Mouse (Mus musculus) limb, embryonic 14.5 days (tissue): ENCODE results near the gene Nr0b2. TPM values are rescaled to one million over a fixed set of nuclear protein-coding genes. Genes with fewer than 3 reads are reported as not detected.
A peak's percentile ranks its signal among the peaks of the same experiment; 100 is the strongest.

ENCODE experiments used
- ATAC-seq: fragments of 200-750 bp; cut with Nextera tagmentation; 2 replicates; pipeline ENCODE4 v1.8.0; 2017; ENCODE audit warnings: low read depth, moderate number of reproducible peaks, moderate TSS enrichment; ENCODE audit not compliant: low FRiP score
- DNase-seq: peaks from one replicate; pipeline ENCODE4 v3.0.0-alpha.2; 2015; ENCODE audit warnings: low spot score
- H3K27ac ChIP-seq: fragments of 300-500 bp; sonication (generic); replicated peaks from 2 replicates; pipeline ENCODE4 v1.5.1; 2014; ENCODE audit warnings: low read depth, mild to moderate bottlenecking, low read length, moderate library complexity, mixed read lengths
- H3K27me3 ChIP-seq: fragments of 300-500 bp; sonication (generic); 2 replicates; pipeline ENCODE4 v1.6.1; 2014; ENCODE audit warnings: low read length, mixed read lengths; ENCODE audit not compliant: control insufficient read depth, insufficient read depth
- H3K36me3 ChIP-seq: fragments of 300-500 bp; sonication (generic); 2 replicates; pipeline ENCODE4 v1.6.1; 2014; ENCODE audit warnings: mild to moderate bottlenecking, low read length, moderate library complexity, mixed read lengths; ENCODE audit not compliant: control insufficient read depth, insufficient read depth
- H3K4me1 ChIP-seq: fragments of 300-500 bp; sonication (generic); 2 replicates; pipeline ENCODE4 v1.6.1; 2014; ENCODE audit warnings: antibody characterized with exemption, low read length, mixed read lengths; ENCODE audit not compliant: control insufficient read depth, insufficient read depth
- H3K4me2 ChIP-seq: fragments of 300-500 bp; sonication (generic); replicated peaks from 2 replicates; pipeline ENCODE4 v1.6.1; 2014; ENCODE audit warnings: low read depth, mild to moderate bottlenecking, low read length, moderate library complexity; ENCODE audit not compliant: severe bottlenecking
- H3K4me3 ChIP-seq: fragments of 300-500 bp; sonication (generic); replicated peaks from 2 replicates; pipeline ENCODE4 v1.5.1; 2014; ENCODE audit warnings: low read length
- H3K9ac ChIP-seq: fragments of 300-500 bp; sonication (generic); 2 replicates; pipeline ENCODE4 v1.6.1; 2014; ENCODE audit warnings: mild to moderate bottlenecking, low read depth, low read length, moderate library complexity; ENCODE audit not compliant: severe bottlenecking
- H3K9me3 ChIP-seq: fragments of 300-500 bp; sonication (generic); 2 replicates; pipeline ENCODE4 v1.6.1; 2016; ENCODE audit warnings: low read length; ENCODE audit not compliant: control insufficient read depth
- POLR2A ChIP-seq: fragments of 200-500 bp; IDR thresholded peaks from 2 replicates; pipeline ENCODE4 v1.8.0; 2012; ENCODE audit warnings: inconsistent platforms, mild to moderate bottlenecking, moderate library complexity, borderline replicate concordance; ENCODE audit not compliant: insufficient read depth, insufficient read length; ENCODE audit errors: extremely low read depth
- WGBS: fragments of 180-500 bp; shearing (Covaris S2); extraction: QIAGEN DNeasy Blood & Tissue Kit; methylation state at CpG from one replicate; pipeline ENCODE4 v1.1.7; 2014; 5-methylcytosine and 5-hydroxymethylcytosine counted together
- polyA plus RNA-seq, 2 experiments: library from polyadenylated mRNA; depleted of rRNA in 1 of 2; stranded (reverse) in 1 of 2; unstranded in 1 of 2; fragments of >200 nt; fragmentation: Nextera tagmentation in 1 of 2; extraction: Ambion mirVana in 1 of 2; gene quantifications; 2 replicates each; pipeline versions ENCODE4 v1.2.1 to v1.2.3; 2012 to 2014

Nr0b2 gene
- polyA plus RNA-seq, 2 experiments = 0.05 to 0.17 TPM

GRCm38 (mm10) chr4:133563123-133563571 is 10.0 kb downstream of the Nr0b2 start:
- Histone ChIP-seq H3K4me2 (no peak overlapping the region), H3K9ac (no peak overlapping the region), H3K36me3 (no peaks in the 10 kb centered on the region), H3K4me1 (no peaks in the 10 kb centered on the region), H3K9me3 (no peaks in the 10 kb centered on the region), H3K27ac (no peak overlapping the region), H3K4me3 (no peak overlapping the region), H3K27me3 (no peaks in the 10 kb centered on the region)
- no peak for ATAC-seq
- DNase-seq = no peak
- 73% methylated on average over 11 of the region's 11 CpGs for WGBS
- TF ChIP-seq POLR2A = no peak

GRCm38 (mm10) chr4:133567251-133567650 is 14.1 kb downstream of the Nr0b2 start:
- Histone ChIP-seq H3K4me3 (no peak overlapping the region), H3K27me3 (no peaks in the 10 kb centered on the region), H3K36me3 (no peaks in the 10 kb centered on the region), H3K4me2 (no peak overlapping the region), H3K9ac (no peak overlapping the region), H3K4me1 (no peaks in the 10 kb centered on the region), H3K27ac (no peak overlapping the region), H3K9me3 (no peaks in the 10 kb centered on the region)
- ATAC-seq = no peak
- no peak for TF ChIP-seq POLR2A
- no peak for DNase-seq
- WGBS = 16% methylated on average over 8 of the region's 8 CpGs

GRCm38 (mm10) chr4:133569291-133570065 is 16.3 kb downstream of the Nr0b2 start:
- ATAC-seq = no peak
- TF ChIP-seq POLR2A = no peak
- 80% methylated on average over 10 of the region's 10 CpGs for WGBS
- no peak overlapping the region for H3K4me3 ChIP-seq
- H3K4me1 ChIP-seq = no peaks in the 10 kb centered on the region
- no peak for DNase-seq
- H3K27me3 ChIP-seq = no peaks in the 10 kb centered on the region
- H3K4me2 ChIP-seq = no peak overlapping the region
- no peaks in the 10 kb centered on the region for H3K9me3 ChIP-seq
- H3K9ac ChIP-seq = no peak overlapping the region
- H3K36me3 ChIP-seq = no peaks in the 10 kb centered on the region
- no peak overlapping the region for H3K27ac ChIP-seq

- Histone ChIP-seq H3K4me1 (no peaks in the 10 kb centered on the region), H3K9ac (no peak overlapping the region), H3K9me3 (no peaks in the 10 kb centered on the region), H3K4me3 (no peak overlapping the region), H3K36me3 (no peaks in the 10 kb centered on the region), H3K27ac (no peak overlapping the region), H3K27me3 (no peaks in the 10 kb centered on the region), H3K4me2 (no peak overlapping the region)
- ATAC-seq (no peak), DNase-seq (no peak)
- TF ChIP-seq POLR2A = no peak
- 54% methylated on average over 10 of the region's 10 CpGs for WGBS
Measured at GRCm38 (mm10) chr4:133570066-133570466, 16.9 kb downstream of the Nr0b2 start.

- peak within 1 kb of the TSS; percentile 94 for H3K4me3 ChIP-seq
- ATAC-seq = peak; percentile 94
- peaks cover 14% of the 10 kb centered on the region for H3K36me3 ChIP-seq
- H3K27me3 ChIP-seq = no peaks in the 10 kb centered on the region
- no peaks in the 10 kb centered on the region for H3K9me3 ChIP-seq
- DNase-seq = peak; percentile 94
- H3K27ac ChIP-seq = peak within 1 kb of the TSS; percentile 76
- H3K4me2 ChIP-seq = peak within 1 kb of the TSS; percentile 90
- 9% methylated on average over 41 of the region's 44 CpGs for WGBS
- peaks cover 5% of the 10 kb centered on the region for H3K4me1 ChIP-seq
- peak; percentile 73; the same call in 1 of the 2 replicates for TF ChIP-seq POLR2A
- peak within 1 kb of the TSS; percentile 86 for H3K9ac ChIP-seq
Measured at GRCm38 (mm10) chr4:133574070-133574842, 21.1 kb downstream of the Nr0b2 start, which contains the start of gene Gpatch3. Gpatch3 (plus strand) TSS chr4:133574745.
